Mouse (Mus musculus): ENCODE results near the gene Tnrc6c. TPM values are rescaled to one million over a fixed set of nuclear protein-coding genes. Genes with fewer than 3 reads are reported as not detected.

The Tnrc6c gene
- polyA plus RNA-seq, 1 experiment from 2014 or later: 15.2 TPM

DNA sequence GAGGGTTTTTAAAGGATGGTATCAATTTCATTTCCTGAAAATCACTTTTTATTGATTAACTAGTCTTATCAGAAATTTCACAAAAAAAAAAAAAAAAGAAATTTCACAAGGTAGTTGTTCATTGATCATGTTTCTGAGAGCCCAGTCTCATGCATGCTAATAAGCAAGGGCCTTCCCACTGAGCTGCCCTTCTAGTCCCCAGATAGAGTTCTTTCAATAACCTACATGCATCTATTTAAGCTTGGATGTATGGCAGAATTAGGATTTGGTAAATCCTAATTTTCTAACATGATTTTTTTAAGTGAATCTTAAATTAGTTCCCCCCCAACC lies 9.7 kb downstream of the Tnrc6c start:
- Histone ChIP-seq H3K4me3 (no peak overlapping the region), H3K27ac (replicated peaks) (no peak overlapping the region), H3K4me1 (peaks cover 37% of the 10 kb centered on the region), H3K36me3 (replicated peaks) (peaks cover 3% of the 10 kb centered on the region; the same call in 1 of the 2 replicates), H3K27me3 (replicated peaks; ENCODE audit: low read depth, poor library complexity, severe bottlenecking) (no peaks in the 10 kb centered on the region), H3K9me3 (no peaks in the 10 kb centered on the region)
- no peak for DNase-seq (ENCODE audit: low spot score)

DNA sequence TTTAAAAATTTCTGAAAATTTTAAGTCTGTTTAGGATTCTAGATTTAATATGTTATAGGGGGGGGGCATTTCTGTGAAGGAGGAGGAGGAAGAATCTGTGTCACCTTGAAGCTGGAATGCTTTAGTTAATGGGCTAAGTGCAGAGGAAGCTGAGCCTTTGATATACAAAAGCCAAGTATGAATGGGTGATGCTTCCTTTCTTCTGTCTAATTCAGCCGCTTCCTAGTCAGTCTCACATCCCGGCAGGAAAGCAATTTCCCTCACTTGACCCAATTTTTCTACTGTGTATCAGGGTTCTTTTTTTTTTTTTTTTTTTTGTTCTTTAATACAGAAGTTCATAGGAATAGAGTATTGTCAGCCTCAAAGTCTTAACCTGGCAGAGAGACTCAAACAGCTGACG lies 11.1 kb downstream of the Tnrc6c start:
- DNase-seq (ENCODE audit: low spot score): no peak
- Histone ChIP-seq H3K9me3 (no peaks in the 10 kb centered on the region), H3K4me3 (no peak overlapping the region), H3K27ac (replicated peaks) (no peak overlapping the region), H3K4me1 (peaks cover 37% of the 10 kb centered on the region), H3K36me3 (replicated peaks) (peaks cover 5% of the 10 kb centered on the region; the same call in 1 of the 2 replicates), H3K27me3 (replicated peaks; ENCODE audit: low read depth, poor library complexity, severe bottlenecking) (no peaks in the 10 kb centered on the region)
- WGBS: 60% methylated on average over 3 of the region's 3 CpGs

- H3K27me3 ChIP-seq (replicated peaks; ENCODE audit: low read depth, poor library complexity, severe bottlenecking): no peaks in the 10 kb centered on the region
- peaks cover 8% of the 10 kb centered on the region for H3K36me3 ChIP-seq (replicated peaks)
- peaks cover 37% of the 10 kb centered on the region for H3K4me1 ChIP-seq
- no peak overlapping the region for H3K4me3 ChIP-seq
- H3K27ac ChIP-seq (replicated peaks): no peak overlapping the region
- H3K9me3 ChIP-seq: no peaks in the 10 kb centered on the region
- no peak for DNase-seq (ENCODE audit: low spot score)
Observed at GRCm38 (mm10) chr11:117666563-117666962, 12.5 kb downstream of the Tnrc6c start.

DNA sequence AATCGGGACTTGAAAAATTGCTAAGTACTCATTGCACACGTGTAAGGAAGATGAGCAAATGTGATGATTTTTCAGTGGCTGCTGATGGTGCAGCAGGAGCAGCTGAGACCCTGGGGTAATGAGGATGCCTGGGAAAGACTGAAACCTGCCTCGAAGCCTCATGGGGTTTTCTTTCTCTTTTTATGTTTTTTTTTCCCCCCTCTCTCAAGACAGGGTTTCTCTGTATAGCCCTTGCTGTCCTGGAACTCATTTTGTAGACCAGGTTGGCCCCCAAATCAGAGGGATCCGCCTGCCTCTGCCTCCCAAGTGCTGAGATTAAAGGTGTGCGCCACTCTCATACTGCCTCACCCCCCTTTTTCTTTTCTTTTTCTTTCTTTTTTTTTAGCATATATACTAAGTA lies 13.1 kb downstream of the Tnrc6c start:
- H3K27me3 ChIP-seq (replicated peaks; ENCODE audit: low read depth, poor library complexity, severe bottlenecking): no peaks in the 10 kb centered on the region
- DNase-seq (ENCODE audit: low spot score): no peak
- H3K9me3 ChIP-seq: no peaks in the 10 kb centered on the region
- no peak overlapping the region for H3K4me3 ChIP-seq
- peaks cover 8% of the 10 kb centered on the region for H3K36me3 ChIP-seq (replicated peaks)
- H3K4me1 ChIP-seq: peaks cover 37% of the 10 kb centered on the region
- no peak overlapping the region for H3K27ac ChIP-seq (replicated peaks)
- whole genome bisulfite sequencing: 87% methylated on average over 5 of the region's 5 CpGs

GRCm38 (mm10) chr11:117667825-117668224 lies 13.7 kb downstream of the Tnrc6c start:
- Histone ChIP-seq H3K36me3 (replicated peaks) (peaks cover 14% of the 10 kb centered on the region), H3K4me3 (no peak overlapping the region), H3K9me3 (no peaks in the 10 kb centered on the region), H3K27me3 (replicated peaks; ENCODE audit: low read depth, poor library complexity, severe bottlenecking) (no peaks in the 10 kb centered on the region), H3K27ac (replicated peaks) (no peak overlapping the region), H3K4me1 (peaks cover 37% of the 10 kb centered on the region)
- WGBS: 88% methylated on average over 5 of the region's 5 CpGs
- no peak for DNase-seq (ENCODE audit: low spot score)

GRCm38 (mm10) chr11:117671626-117672025 lies 17.5 kb downstream of the Tnrc6c start:
- no peaks in the 10 kb centered on the region for H3K27me3 ChIP-seq (replicated peaks; ENCODE audit: low read depth, poor library complexity, severe bottlenecking)
- no peak overlapping the region for H3K4me3 ChIP-seq
- H3K27ac ChIP-seq (replicated peaks): no peak overlapping the region
- H3K9me3 ChIP-seq: no peaks in the 10 kb centered on the region
- peaks cover 34% of the 10 kb centered on the region for H3K4me1 ChIP-seq
- peaks cover 22% of the 10 kb centered on the region for H3K36me3 ChIP-seq (replicated peaks)
- no peak for DNase-seq (ENCODE audit: low spot score)
- 90% methylated on average over 5 of the region's 5 CpGs for WGBS

GRCm38 (mm10) chr11:117674531-117674930 lies 20.4 kb downstream of the Tnrc6c start:
- 91% methylated on average over 1 of the region's 1 CpGs for WGBS
- no peak for DNase-seq (ENCODE audit: low spot score)
- peaks cover 22% of the 10 kb centered on the region for H3K36me3 ChIP-seq (replicated peaks)

GRCm38 (mm10) chr11:117676649-117677048 lies 22.6 kb downstream of the Tnrc6c start:
- no peak for DNase-seq (ENCODE audit: low spot score)
- no peak overlapping the region for H3K4me3 ChIP-seq
- no peak overlapping the region for H3K27ac ChIP-seq (replicated peaks)
- H3K36me3 ChIP-seq (replicated peaks): peaks cover 17% of the 10 kb centered on the region
- no peaks in the 10 kb centered on the region for H3K9me3 ChIP-seq
- H3K27me3 ChIP-seq (replicated peaks; ENCODE audit: low read depth, poor library complexity, severe bottlenecking): no peaks in the 10 kb centered on the region
- H3K4me1 ChIP-seq: peaks cover 29% of the 10 kb centered on the region
- 32% methylated on average over 2 of the region's 2 CpGs for WGBS

More at GRCm38 (mm10) chr11:117674531-117674930, 20.4 kb downstream of the Tnrc6c start:
- Histone ChIP-seq H3K27me3 (replicated peaks; ENCODE audit: low read depth, poor library complexity, severe bottlenecking) (no peaks in the 10 kb centered on the region), H3K4me1 (peaks cover 21% of the 10 kb centered on the region), H3K27ac (replicated peaks) (no peak overlapping the region), H3K4me3 (no peak overlapping the region), H3K9me3 (no peaks in the 10 kb centered on the region)

- Histone ChIP-seq H3K27me3 (replicated peaks; ENCODE audit: low read depth, poor library complexity, severe bottlenecking) (no peaks in the 10 kb centered on the region), H3K36me3 (replicated peaks) (peaks cover 17% of the 10 kb centered on the region), H3K27ac (replicated peaks) (no peak overlapping the region), H3K4me3 (no peak overlapping the region), H3K4me1 (peaks cover 29% of the 10 kb centered on the region), H3K9me3 (no peaks in the 10 kb centered on the region)
- 75% methylated on average over 3 of the region's 3 CpGs for WGBS
- no peak for DNase-seq (ENCODE audit: low spot score)
Observed at GRCm38 (mm10) chr11:117677111-117677510, 23.0 kb downstream of the Tnrc6c start.

DNA sequence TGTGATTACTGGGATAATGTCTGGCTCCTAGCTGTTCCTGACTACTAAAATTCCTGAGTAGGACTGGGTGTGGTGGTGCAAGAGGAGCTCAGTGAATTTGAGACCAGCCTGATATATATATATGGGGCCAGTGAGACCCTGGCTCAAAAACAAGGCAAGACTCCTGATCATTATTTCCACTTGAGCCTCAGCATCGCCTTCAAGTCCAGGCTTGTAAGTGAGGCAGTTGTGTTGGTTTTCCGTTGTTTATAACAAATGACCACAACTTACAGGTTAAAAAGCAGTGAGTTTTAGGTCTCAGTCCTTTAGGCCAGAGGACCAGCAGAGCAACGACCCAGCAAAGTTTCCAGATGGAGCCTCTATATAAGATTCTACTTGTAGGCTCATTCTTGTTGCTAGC lies 23.5 kb downstream of the Tnrc6c start:
- Histone ChIP-seq H3K4me1 (peaks cover 29% of the 10 kb centered on the region), H3K9me3 (no peaks in the 10 kb centered on the region), H3K36me3 (replicated peaks) (peaks cover 13% of the 10 kb centered on the region), H3K27ac (replicated peaks) (no peak overlapping the region), H3K4me3 (no peak overlapping the region), H3K27me3 (replicated peaks; ENCODE audit: low read depth, poor library complexity, severe bottlenecking) (no peaks in the 10 kb centered on the region)
- DNase-seq (ENCODE audit: low spot score): no peak
- WGBS: 88% methylated on average over 3 of the region's 3 CpGs

DNA sequence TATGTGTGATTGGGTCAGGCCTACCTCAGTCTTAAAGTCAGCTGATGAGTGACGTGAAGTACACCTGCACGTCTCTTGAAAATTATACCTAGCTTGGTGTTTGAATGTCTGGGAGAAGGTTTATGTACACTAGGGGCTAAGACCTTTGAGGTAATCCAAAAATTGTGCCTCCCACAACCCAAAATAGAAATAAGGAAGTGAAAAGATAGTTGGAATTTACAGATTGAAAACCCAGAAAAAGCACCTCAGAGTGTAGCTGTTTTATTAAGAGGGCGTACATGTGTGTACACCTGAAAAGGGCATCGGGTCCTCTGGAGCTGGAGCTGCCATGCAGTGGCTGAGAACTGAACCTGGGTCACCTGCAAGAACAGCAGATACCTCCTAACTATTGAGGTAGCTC lies 24.1 kb downstream of the Tnrc6c start:
- H3K27ac ChIP-seq (replicated peaks): no peak overlapping the region
- DNase-seq (ENCODE audit: low spot score): no peak
- H3K9me3 ChIP-seq: no peaks in the 10 kb centered on the region
- H3K36me3 ChIP-seq (replicated peaks): peaks cover 9% of the 10 kb centered on the region
- H3K4me3 ChIP-seq: no peak overlapping the region
- no peaks in the 10 kb centered on the region for H3K27me3 ChIP-seq (replicated peaks; ENCODE audit: low read depth, poor library complexity, severe bottlenecking)
- WGBS: 83% methylated on average over 4 of the region's 4 CpGs
- peaks cover 29% of the 10 kb centered on the region for H3K4me1 ChIP-seq

GRCm38 (mm10) chr11:117678740-117679139 lies 24.7 kb downstream of the Tnrc6c start:
- Histone ChIP-seq H3K4me1 (peaks cover 29% of the 10 kb centered on the region), H3K36me3 (replicated peaks) (peaks cover 3% of the 10 kb centered on the region; the same call in 1 of the 2 replicates), H3K4me3 (no peak overlapping the region), H3K27me3 (replicated peaks; ENCODE audit: low read depth, poor library complexity, severe bottlenecking) (no peaks in the 10 kb centered on the region), H3K27ac (replicated peaks) (no peak overlapping the region), H3K9me3 (no peaks in the 10 kb centered on the region)
- WGBS: 59% methylated on average over 2 of the region's 2 CpGs
- DNase-seq (ENCODE audit: low spot score): no peak

DNA sequence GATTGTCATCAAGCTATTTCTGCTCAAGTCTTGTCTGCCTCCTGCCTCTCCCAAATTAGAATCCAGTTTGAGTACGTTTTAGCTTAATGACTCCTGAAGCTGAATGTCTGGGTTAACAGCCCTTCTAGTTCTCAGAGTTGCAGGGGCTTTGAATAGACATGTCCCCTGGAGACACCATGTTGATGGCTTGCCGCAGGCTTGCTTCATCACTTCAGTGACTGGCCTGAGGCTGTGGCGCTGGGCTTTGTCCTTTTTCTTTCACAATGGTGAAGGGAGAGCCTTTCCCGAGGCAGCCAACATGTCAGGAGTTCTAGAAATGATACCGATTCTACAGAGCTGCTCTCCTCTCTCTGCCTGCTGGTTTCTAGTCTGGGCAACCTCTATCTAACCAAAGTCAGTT lies 30.6 kb downstream of the Tnrc6c start:
- no peak overlapping the region for H3K27ac ChIP-seq (replicated peaks)
- no peak overlapping the region for H3K4me3 ChIP-seq
- peaks cover 38% of the 10 kb centered on the region for H3K4me1 ChIP-seq
- WGBS: 34% methylated on average over 5 of the region's 5 CpGs
- DNase-seq (ENCODE audit: low spot score): no peak
- H3K27me3 ChIP-seq (replicated peaks; ENCODE audit: low read depth, poor library complexity, severe bottlenecking): no peaks in the 10 kb centered on the region
- no peaks in the 10 kb centered on the region for H3K9me3 ChIP-seq
- H3K36me3 ChIP-seq (replicated peaks): no peaks in the 10 kb centered on the region

GRCm38 (mm10) chr11:117685461-117685860 lies 31.4 kb downstream of the Tnrc6c start:
- no peak overlapping the region for H3K27ac ChIP-seq (replicated peaks)
- H3K4me1 ChIP-seq: peaks cover 38% of the 10 kb centered on the region
- no peaks in the 10 kb centered on the region for H3K36me3 ChIP-seq (replicated peaks)
- DNase-seq (ENCODE audit: low spot score): no peak
- no peaks in the 10 kb centered on the region for H3K27me3 ChIP-seq (replicated peaks; ENCODE audit: low read depth, poor library complexity, severe bottlenecking)
- H3K9me3 ChIP-seq: no peaks in the 10 kb centered on the region
- WGBS: 62% methylated on average over 3 of the region's 3 CpGs
- no peak overlapping the region for H3K4me3 ChIP-seq
